Mouse (Mus musculus): Measurements from ENCODE around the gene Chd1.

DNA sequence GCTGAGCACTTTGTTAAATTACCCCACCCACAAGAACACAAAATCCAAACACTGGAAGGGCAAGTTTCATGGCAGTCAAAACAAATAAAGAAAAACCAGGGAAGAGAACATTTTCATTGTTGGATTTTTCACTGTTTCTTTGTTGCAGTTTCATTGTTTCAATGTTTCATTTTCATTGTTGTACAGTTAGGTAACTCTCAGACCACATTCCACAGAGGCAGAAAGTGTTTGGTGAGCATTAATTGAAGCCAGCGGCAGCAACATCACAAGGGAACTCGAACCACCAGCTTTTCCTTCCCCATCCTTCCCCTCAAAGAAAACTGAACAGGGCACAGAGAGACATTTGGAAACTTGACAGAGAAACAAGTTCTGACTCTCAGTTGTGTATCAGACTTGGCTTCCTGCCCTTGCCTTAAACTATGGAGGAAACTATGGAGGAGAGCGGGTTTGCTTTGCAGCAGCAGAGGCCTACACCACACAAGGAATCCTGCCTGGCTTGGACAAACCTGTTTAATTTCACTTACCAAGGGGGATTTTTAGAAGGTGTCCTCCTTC lies 109.0 kb downstream of the Chd1 start:
- no peak for TF ChIP-seq CTCF (IDR thresholded peaks at IDR 0.05; ENCODE audit: low read depth, low read length)
- TF ChIP-seq POLR2A (IDR thresholded peaks at IDR 0.05; ENCODE audit: borderline replicate concordance, low read depth, low read length) = no peak
